Mouse (Mus musculus) E14TG2a.4 (cell line): ENCODE measurements at regions not wholly inside any gene's neighbourhood (a gene's known extent, or its start where the extent isn't known, plus 50 kb on each side); places are given as distances from the start of the nearest gene placed in this dataset.

ENCODE experiments used
- H3K27me3 ChIP-seq: 2 replicates; pipeline ENCODE4 v1.6.1; 2014; ENCODE audit warnings: low read length, control low read depth; ENCODE audit not compliant: insufficient read depth
- H3K36me3 ChIP-seq: 2 replicates; pipeline ENCODE4 v1.6.1; 2014; ENCODE audit warnings: low read length, control low read depth; ENCODE audit not compliant: insufficient read depth
- H3K4me1 ChIP-seq: replicated peaks from 2 replicates; pipeline ENCODE4 v1.6.1; 2014; ENCODE audit warnings: low read depth, low read length, control low read depth
- H3K4me3 ChIP-seq: replicated peaks from 2 replicates; pipeline ENCODE4 v1.5.1; 2014; ENCODE audit warnings: mild to moderate bottlenecking, low read length
- H3K9me3 ChIP-seq: 2 replicates; pipeline ENCODE4 v1.6.1; 2014; ENCODE audit warnings: low read length, control low read depth
- CTCF ChIP-seq: conservative IDR thresholded peaks from 2 replicates; pipeline ENCODE4 v1.5.1; 2014; ENCODE audit warnings: low read length
- NANOG ChIP-seq: IDR thresholded peaks from 2 replicates; pipeline ENCODE4 v1.6.1; 2014; ENCODE audit warnings: borderline replicate concordance, low read length, mixed read lengths
- POU5F1 ChIP-seq: IDR thresholded peaks from 2 replicates; pipeline ENCODE4 v1.6.1; 2014; ENCODE audit warnings: low read length, borderline replicate concordance

DNA sequence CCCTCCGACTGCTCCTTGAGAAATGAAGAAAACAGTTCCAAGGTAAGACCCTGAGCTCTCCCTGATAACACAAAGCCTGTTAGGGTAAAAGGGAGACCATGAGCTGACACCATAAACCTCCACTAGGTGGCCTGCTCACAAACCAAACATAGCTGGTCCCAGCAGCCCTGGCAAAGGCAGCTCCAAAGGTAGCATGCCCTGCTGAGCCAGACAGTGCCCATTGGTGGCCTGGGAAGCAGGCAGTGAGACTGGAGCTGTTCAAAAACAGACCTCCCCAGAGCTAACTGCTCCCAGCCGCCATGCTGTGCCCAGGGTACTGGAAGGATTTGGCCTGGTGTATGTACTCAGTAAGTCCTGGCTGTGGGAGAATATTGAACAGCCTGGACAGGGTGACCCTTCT lies 117.1 kb upstream of the Srsf6 start:
- TF ChIP-seq CTCF: peak; percentile 31; the same call in 1 of the 2 replicates
- TF ChIP-seq NANOG: no peak
- no peak for TF ChIP-seq POU5F1
- H3K27me3 ChIP-seq: no peaks in the 10 kb centered on the region
- H3K4me3 ChIP-seq: no peak overlapping the region
- H3K4me1 ChIP-seq: no peaks in the 10 kb centered on the region
- H3K9me3 ChIP-seq: no peaks in the 10 kb centered on the region
- no peaks in the 10 kb centered on the region for H3K36me3 ChIP-seq

DNA sequence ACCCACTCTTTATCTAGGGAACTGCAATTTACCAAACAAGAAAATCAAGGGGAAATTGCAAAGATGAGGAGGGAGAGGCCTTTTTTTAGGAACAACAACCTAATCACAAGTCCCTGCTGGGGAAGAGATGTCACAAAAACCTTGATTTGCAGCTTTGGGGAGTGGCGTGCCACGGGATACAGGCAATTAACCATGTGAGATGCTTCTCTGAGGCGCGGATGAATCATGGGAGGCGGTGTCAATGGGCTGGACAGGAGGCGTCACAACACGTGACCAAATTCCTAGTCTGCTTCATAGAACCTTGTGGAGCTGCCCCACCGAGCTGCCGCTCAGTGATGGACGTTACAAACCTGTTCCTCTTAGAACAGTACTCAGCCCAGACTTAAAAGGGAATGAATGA lies 123.6 kb upstream of the Srsf6 start:
- H3K4me1 ChIP-seq: peaks cover 4% of the 10 kb centered on the region; the same call in 1 of the 2 replicates
- TF ChIP-seq NANOG: no peak
- no peaks in the 10 kb centered on the region for H3K36me3 ChIP-seq
- H3K4me3 ChIP-seq: no peak overlapping the region
- H3K27me3 ChIP-seq: 0 out of 2 replicates have a peak, but pooled peaks cover 2% of the 10 kb centered on the region
- peaks cover 3% of the 10 kb centered on the region; the same call in 1 of the 2 replicates for H3K9me3 ChIP-seq

DNA sequence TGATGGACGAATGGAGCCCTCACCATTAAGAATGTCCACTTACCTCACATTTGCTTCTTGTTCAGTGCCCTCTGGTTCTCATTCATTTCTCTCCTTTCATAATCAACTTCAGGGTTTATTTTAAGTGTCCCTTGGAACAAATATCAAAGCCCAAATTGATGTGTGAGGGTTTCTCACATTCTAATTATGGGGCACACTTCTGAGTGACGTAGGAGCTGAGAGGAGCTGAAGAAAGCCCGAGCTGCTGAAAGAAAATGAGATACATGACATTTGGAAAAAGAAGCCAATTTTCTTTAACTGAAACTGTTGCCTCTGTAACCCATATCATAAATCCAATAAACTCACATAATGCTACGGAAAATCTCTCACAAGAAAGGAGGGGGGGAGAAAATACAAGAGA lies 134.8 kb upstream of the Srsf6 start:
- peaks cover 4% of the 10 kb centered on the region; the same call in 1 of the 2 replicates for H3K9me3 ChIP-seq
- TF ChIP-seq NANOG: no peak
- no peak for TF ChIP-seq CTCF
- no peak for TF ChIP-seq POU5F1
- no peaks in the 10 kb centered on the region for H3K4me1 ChIP-seq
- H3K36me3 ChIP-seq: no peaks in the 10 kb centered on the region
- H3K27me3 ChIP-seq: no peaks in the 10 kb centered on the region
- no peak overlapping the region for H3K4me3 ChIP-seq

DNA sequence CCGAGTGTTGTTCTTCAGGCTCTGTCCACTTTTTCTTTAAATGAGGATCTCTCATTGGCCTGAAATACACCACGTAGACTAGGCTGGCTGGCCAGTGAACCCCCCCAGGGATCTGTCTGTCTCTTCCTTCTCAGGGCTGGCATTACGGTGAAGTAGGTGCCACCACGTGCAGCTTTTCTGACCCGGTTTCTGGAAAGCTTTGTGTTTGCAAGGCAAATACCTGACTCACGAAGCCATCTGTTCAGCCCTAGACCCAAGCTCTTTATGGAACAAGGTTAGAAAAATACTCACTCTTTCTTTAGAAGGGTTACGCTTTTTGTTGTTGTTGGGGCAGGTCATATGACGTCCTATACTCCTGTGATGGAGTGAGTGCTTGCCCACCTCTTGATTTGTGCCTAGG lies 133.3 kb upstream of the Ptprt start:
- no peak for TF ChIP-seq POU5F1
- TF ChIP-seq CTCF: no peak
- TF ChIP-seq NANOG: no peak
- peaks cover 4% of the 10 kb centered on the region; the same call in 1 of the 2 replicates for H3K9me3 ChIP-seq
- H3K4me3 ChIP-seq: no peak overlapping the region
- H3K27me3 ChIP-seq: no peaks in the 10 kb centered on the region
- no peaks in the 10 kb centered on the region for H3K4me1 ChIP-seq
- H3K36me3 ChIP-seq: no peaks in the 10 kb centered on the region

DNA sequence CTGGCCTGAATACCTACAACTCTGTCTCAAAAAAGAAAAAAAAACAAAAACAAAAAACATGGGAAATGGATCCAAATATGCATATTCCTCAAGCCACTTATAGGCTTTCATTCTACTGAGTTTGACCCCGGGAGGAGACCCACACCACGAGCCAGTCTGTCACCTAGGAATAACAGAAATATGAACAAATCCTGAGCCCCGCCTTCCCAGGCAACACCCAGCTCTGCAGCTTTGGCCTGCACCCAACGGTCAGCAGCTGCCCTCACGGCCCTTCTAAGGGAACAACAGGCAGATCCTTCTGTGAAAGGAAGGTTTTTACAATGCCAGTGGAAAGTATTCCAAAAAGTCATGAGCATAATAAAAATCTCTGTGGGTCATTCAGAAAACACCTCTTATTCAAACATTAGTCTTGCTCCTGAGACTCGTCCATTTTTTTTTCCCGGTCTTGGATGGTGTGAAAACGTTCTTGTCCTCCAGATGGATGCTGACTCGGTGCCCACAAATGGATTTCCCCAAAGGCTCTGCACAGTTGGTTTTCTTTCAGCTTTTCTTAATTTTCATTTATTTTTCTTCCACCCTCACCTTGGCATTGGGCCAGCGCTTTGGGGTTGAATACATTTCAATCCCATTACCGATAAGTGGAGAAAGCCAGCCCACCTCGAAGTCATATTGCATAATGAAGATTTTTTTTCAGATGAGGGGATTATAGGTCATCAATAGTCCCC lies 130.6 kb upstream of the Ptprt start:
- Histone ChIP-seq H3K36me3 (no peaks in the 10 kb centered on the region), H3K4me1 (no peaks in the 10 kb centered on the region), H3K27me3 (no peaks in the 10 kb centered on the region), H3K9me3 (peaks cover 7% of the 10 kb centered on the region; the same call in 1 of the 2 replicates), H3K4me3 (no peak overlapping the region)
- TF ChIP-seq CTCF: no peak
- no peak for TF ChIP-seq NANOG
- no peak for TF ChIP-seq POU5F1

DNA sequence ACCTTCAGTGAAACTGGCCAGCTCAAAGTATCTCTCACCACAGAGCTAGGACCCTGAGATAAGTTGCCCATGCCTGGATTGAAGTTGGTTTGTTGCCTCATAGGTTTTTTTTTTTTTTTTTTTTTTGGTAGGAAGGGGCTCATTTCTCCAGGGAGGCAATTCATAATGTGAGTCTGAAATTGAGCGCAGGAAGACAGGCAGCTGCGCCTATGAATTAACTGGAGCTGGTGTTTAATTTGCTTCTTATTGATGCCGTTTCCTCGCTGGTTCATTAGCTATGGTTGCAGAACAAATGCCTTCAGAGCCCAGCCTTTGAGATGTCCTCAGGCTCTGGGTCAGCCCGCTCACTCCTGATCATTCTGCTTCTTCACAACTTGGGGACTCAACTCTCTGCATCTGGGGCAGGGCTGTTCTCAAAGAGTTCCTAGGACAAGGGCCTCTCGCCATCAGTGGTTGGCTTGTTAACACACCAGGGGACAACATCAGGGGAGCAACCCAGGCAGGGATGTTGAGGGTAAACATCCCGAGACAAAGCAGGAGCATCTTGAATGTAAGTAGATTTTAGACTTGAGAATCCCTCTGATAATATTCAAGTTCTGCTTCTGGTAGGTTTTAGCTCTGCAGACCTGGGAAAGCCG lies 123.3 kb upstream of the Ptprt start:
- TF ChIP-seq CTCF (no peak), NANOG (no peak), POU5F1 (no peak)
- Histone ChIP-seq H3K27me3 (no peaks in the 10 kb centered on the region; the same call in 1 of the 2 replicates), H3K9me3 (0 out of 2 replicates have a peak, but pooled peaks cover 3% of the 10 kb centered on the region), H3K36me3 (no peaks in the 10 kb centered on the region), H3K4me3 (no peak overlapping the region), H3K4me1 (no peaks in the 10 kb centered on the region)

DNA sequence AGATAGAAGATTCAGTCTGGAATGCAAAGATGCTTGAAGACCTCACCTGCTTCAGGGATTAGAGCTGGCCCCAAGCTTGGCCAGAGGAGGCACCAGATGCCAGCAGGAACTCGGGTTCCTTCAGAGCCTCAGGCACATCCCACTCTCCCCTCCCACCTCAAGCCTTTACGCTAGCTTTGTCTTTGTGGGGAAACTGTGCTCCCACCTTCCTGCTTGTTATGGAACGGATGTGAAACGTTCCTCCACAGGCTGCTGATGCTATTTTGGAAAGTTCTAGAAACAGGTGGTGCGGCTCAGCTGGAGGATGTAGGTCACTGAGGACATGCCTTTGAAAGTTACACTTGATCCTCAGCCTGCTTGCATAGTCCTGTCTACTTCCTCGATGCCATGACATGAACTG lies 120.7 kb upstream of the Ptprt start:
- H3K36me3 ChIP-seq: no peaks in the 10 kb centered on the region

GRCm38 (mm10) chr2:162776542-162776941 lies 115.6 kb upstream of the Ptprt start:
- H3K36me3 ChIP-seq: no peaks in the 10 kb centered on the region
- no peaks in the 10 kb centered on the region for H3K4me1 ChIP-seq
- TF ChIP-seq CTCF: no peak
- TF ChIP-seq POU5F1: no peak
- TF ChIP-seq NANOG: no peak

More for the DNA sequence above, 120.7 kb upstream of the Ptprt start:
- no peaks in the 10 kb centered on the region for H3K4me1 ChIP-seq
- no peak overlapping the region for H3K4me3 ChIP-seq
- H3K9me3 ChIP-seq: peaks cover 5% of the 10 kb centered on the region; the same call in 1 of the 2 replicates
- no peak for TF ChIP-seq POU5F1
- no peak for TF ChIP-seq CTCF
- TF ChIP-seq NANOG: no peak
- no peaks in the 10 kb centered on the region; the same call in 1 of the 2 replicates for H3K27me3 ChIP-seq

More at GRCm38 (mm10) chr2:162776542-162776941, 115.6 kb upstream of the Ptprt start:
- Histone ChIP-seq H3K4me3 (no peak overlapping the region), H3K27me3 (no peaks in the 10 kb centered on the region), H3K9me3 (peaks cover 8% of the 10 kb centered on the region; the same call in 1 of the 2 replicates)
